Comparison of ENCODE assay signal across 8 mouse cellular contexts in the genomic region with DNA sequence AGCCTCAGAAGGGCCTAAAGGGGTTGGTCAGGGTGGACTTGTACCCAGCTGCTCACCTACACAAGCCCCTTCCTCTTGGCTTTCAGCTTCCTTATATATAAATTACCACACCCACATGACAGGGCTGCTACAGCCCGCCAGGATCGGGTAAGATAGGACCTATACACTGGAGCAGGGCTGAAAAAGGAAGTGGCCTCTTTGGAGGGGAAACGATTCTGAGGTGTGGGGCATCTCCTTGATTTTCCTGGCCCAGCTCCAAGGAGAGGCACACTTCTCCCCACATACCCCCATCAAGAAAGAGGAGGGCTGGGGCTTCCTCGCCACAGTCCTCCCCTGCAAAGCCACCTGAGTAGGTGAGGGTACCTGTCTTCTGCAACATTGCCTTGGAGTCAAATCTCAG. TPM values are rescaled to one million over a fixed set of nuclear protein-coding genes. Genes with fewer than 3 reads are reported as not detected.
DNase-seq lines count a peak whose midpoint lies in the region; ATAC-seq and TF ChIP-seq lines count a peak whose summit lies in the region.

No protein-coding gene starts in this region.

- TF ChIP-seq RAD21 in CH12.LX (IDR thresholded peaks at IDR 0.05; ENCODE audit: low read depth, low read length): no peak

- peak overlapping the region; percentile 71 to 98 (median 78) for H3K4me3 ChIP-seq in CH12.LX (replicated peaks in 1 of 3; ENCODE audit: low read depth in 2 of 3, low read length in 2 of 3, poor library complexity in 1 of 3)
- H3K4me3 ChIP-seq in heart, embryonic 15.5 days: peak overlapping the region; percentile 65
- H3K4me3 ChIP-seq in liver, postnatal 0 days (ENCODE audit: low read depth, low read length): peak overlapping the region; percentile 77

- dilution Hi-C loops in CH12.LX (cut with MboI; ENCODE audit: extremely low pct_ligation_motif_present, extremely low pct_unique_long_range_greater_than_20kb, low sequenced_read_pairs): no loop called here

- H3K9ac ChIP-seq in CH12.LX (ENCODE audit: insufficient read depth, low read depth): peak overlapping the region; percentile 89
- H3K9ac ChIP-seq in heart, embryonic 15.5 days: peak overlapping the region; percentile 62
- H3K9ac ChIP-seq in liver, postnatal 0 days (replicated peaks): peak overlapping the region; percentile 81

- H3K27ac ChIP-seq in CH12.LX (ENCODE audit: insufficient read depth, low read depth): no peak overlapping the region
- peak overlapping the region; percentile 66 for H3K27ac ChIP-seq in heart, embryonic 15.5 days
- peak overlapping the region; percentile 99 for H3K27ac ChIP-seq in liver, postnatal 0 days (ENCODE audit: low read depth)

- no peak for ATAC-seq in heart, embryonic 15.5 days (replicated peaks; ENCODE audit: insufficient number of reproducible peaks, insufficient read depth, low FRiP score, low read depth)
- no peak for ATAC-seq in liver, postnatal 0 days

- TF ChIP-seq EP300 in CH12.LX (IDR thresholded peaks at IDR 0.05; ENCODE audit: low read length): no peak
- TF ChIP-seq EP300 in liver, postnatal 0 days (IDR thresholded peaks at IDR 0.05; ENCODE audit: low read depth): no peak

- peak overlapping the region; percentile 93 for H3K4me2 ChIP-seq in CH12.LX (ENCODE audit: insufficient read depth, low read depth, poor library complexity, severe bottlenecking)
- H3K4me2 ChIP-seq in heart, embryonic 15.5 days: peak overlapping the region; percentile 74
- peak overlapping the region; percentile 76 for H3K4me2 ChIP-seq in liver, postnatal 0 days (ENCODE audit: low read depth, low read length)

- TF ChIP-seq POLR2A in CH12.LX (IDR thresholded peaks at IDR 0.05; ENCODE audit: low read depth, low read length): no peak

- peak; percentile 55 for DNase-seq in cerebellum, adult 9-11 months
- DNase-seq in cerebellum, postnatal 4 days (ENCODE audit: low spot score in 2 of 2): no peak
- no peak for DNase-seq in CH12.LX (ENCODE audit: extremely low read depth)
- no peak for DNase-seq in liver, postnatal 0 days
- DNase-seq in embryo, embryonic 10.5 days (ENCODE audit: low spot score): no peak
- no peak for DNase-seq in thymus, postnatal 25 days
- no peak for DNase-seq in kidney, adult 11 months

- peaks cover 25 to 39% of the 10 kb centered on the region in 2 experiments for H3K36me3 ChIP-seq in CH12.LX (replicated peaks in 1 of 2; ENCODE audit: control insufficient read depth in 1 of 2, insufficient read depth in 1 of 2, low read length in 1 of 2)
- H3K36me3 ChIP-seq in heart, embryonic 15.5 days: peaks cover 26% of the 10 kb centered on the region; the same call in 1 of the 2 replicates
- H3K36me3 ChIP-seq in liver, postnatal 0 days (replicated peaks; ENCODE audit: insufficient read depth, low read length): peaks cover 30% of the 10 kb centered on the region

- peaks cover 20% of the 10 kb centered on the region for H3K27me3 ChIP-seq in CH12.LX (replicated peaks)
- no peaks in the 10 kb centered on the region for H3K27me3 ChIP-seq in heart, embryonic 15.5 days
- H3K27me3 ChIP-seq in liver, postnatal 0 days (ENCODE audit: insufficient read depth, low read length): no peaks in the 10 kb centered on the region

- WGBS in heart, embryonic 15.5 days: 15% methylated on average over 4 of the region's 4 CpGs
- WGBS in liver, postnatal 0 days (ENCODE audit: insufficient replicate concordance): 12% methylated on average over 4 of the region's 4 CpGs

- H3K79me2 ChIP-seq in CH12.LX (replicated peaks; ENCODE audit: control insufficient read depth, extremely low read depth, insufficient read depth, poor library complexity, severe bottlenecking): no peaks in the 10 kb centered on the region

- no peaks in the 10 kb centered on the region for H3K9me3 ChIP-seq in CH12.LX (replicated peaks; ENCODE audit: low read length)
- no peaks in the 10 kb centered on the region for H3K9me3 ChIP-seq in heart, embryonic 15.5 days (replicated peaks)
- H3K9me3 ChIP-seq in liver, postnatal 0 days (ENCODE audit: low read length): no peaks in the 10 kb centered on the region

- TF ChIP-seq CTCF in CH12.LX (conservative IDR thresholded peaks at IDR 0.05 in 1 of 2, IDR thresholded peaks at IDR 0.05 in 1 of 2; ENCODE audit: low read depth in 2 of 2, low read length in 2 of 2): no peak
- TF ChIP-seq CTCF in liver, postnatal 0 days (IDR thresholded peaks at IDR 0.05; ENCODE audit: low read depth): no peak

- H3K4me1 ChIP-seq in CH12.LX (ENCODE audit: control insufficient read depth in 1 of 2, insufficient read depth in 2 of 2): peaks cover 4 to 9% of the 10 kb centered on the region in 2 experiments; a peak in 3 of 4 replicates
- H3K4me1 ChIP-seq in heart, embryonic 15.5 days (replicated peaks): peaks cover 35% of the 10 kb centered on the region
- peaks cover 51% of the 10 kb centered on the region for H3K4me1 ChIP-seq in liver, postnatal 0 days (ENCODE audit: insufficient read depth)

- in situ Hi-C loops in CH12.LX (cut with MboI; ENCODE audit: low pct_ligation_motif_present, low pct_unique_long_range_greater_than_20kb, low sequenced_read_pairs): no loop called here

TF ChIP-seq in CH12.LX, 34 proteins besides CTCF, POLR2A, EP300 and RAD21:
- TF ChIP-seq ELF1 (IDR thresholded peaks at IDR 0.05; ENCODE audit: low read depth, low read length): no peak
- TF ChIP-seq MYC (IDR thresholded peaks at IDR 0.05; ENCODE audit: low read depth, low read length): no peak
- no peak for TF ChIP-seq CHD2 (IDR thresholded peaks at IDR 0.05; ENCODE audit: low read length)
- no peak for TF ChIP-seq MAFK (IDR thresholded peaks at IDR 0.05; ENCODE audit: insufficient replicate concordance, low read length)

RNA-seq across cellular contexts. Expression of a gene that starts 0.8 kb away (rescaled TPM):
- total RNA-seq in CH12.LX (2012; rRNA removed) (21.1 and 28.2 TPM in 2 replicates), CH12.LX (2014; rRNA removed) (17.7 and 19.9 TPM in 2 replicates)
- polyA plus RNA-seq in CH12.LX (2012; ENCODE audit: insufficient read length, low read depth): 18.7 and 21.9 TPM in 2 replicates
- polyA plus RNA-seq in heart, embryonic 15.5 days (2015; fragmentation: Nextera tagmentation; extraction: Ambion mirVana): 39.1 and 52.3 TPM in 2 replicates
- polyA plus RNA-seq in liver, postnatal 0 days (2015; fragmentation: Nextera tagmentation; extraction: Ambion mirVana): 34.6 TPM in 2 replicates

RNA-seq across cellular contexts. Expression of a gene that starts 0.9 kb away (rescaled TPM):
- 0.08 TPM in 1 of 2 replicates, not detected in the other for total RNA-seq in CH12.LX (2012; rRNA removed)
- total RNA-seq in CH12.LX (2014; rRNA removed): not detected in 2 replicates
- polyA plus RNA-seq in CH12.LX (2012; ENCODE audit: insufficient read length, low read depth): not detected in 2 replicates
- 6.3 and 11.5 TPM in 2 replicates for polyA plus RNA-seq in heart, embryonic 15.5 days (2015; fragmentation: Nextera tagmentation; extraction: Ambion mirVana)
- polyA plus RNA-seq in liver, postnatal 0 days (2015; fragmentation: Nextera tagmentation; extraction: Ambion mirVana): 16.1 and 17.5 TPM in 2 replicates

RNA-seq across cellular contexts. Expression of a gene that starts 0.9 kb away (rescaled TPM):
- total RNA-seq in CH12.LX (2012; rRNA removed) (171 TPM in 2 replicates), CH12.LX (2014; rRNA removed) (112 and 114 TPM in 2 replicates)
- polyA plus RNA-seq in CH12.LX (2012; ENCODE audit: insufficient read length, low read depth): 122 and 138 TPM in 2 replicates
- polyA plus RNA-seq in heart, embryonic 15.5 days (2015; fragmentation: Nextera tagmentation; extraction: Ambion mirVana): 334 and 337 TPM in 2 replicates
- 145 and 151 TPM in 2 replicates for polyA plus RNA-seq in liver, postnatal 0 days (2015; fragmentation: Nextera tagmentation; extraction: Ambion mirVana)

RNA-seq across cellular contexts. Expression of a gene that starts 16.2 kb away (rescaled TPM):
- total RNA-seq in CH12.LX (2012; rRNA removed) (170 and 222 TPM in 2 replicates), CH12.LX (2014; rRNA removed) (262 and 279 TPM in 2 replicates)
- polyA plus RNA-seq in CH12.LX (2012; ENCODE audit: insufficient read length, low read depth): 87.3 and 109 TPM in 2 replicates
- 483 and 678 TPM in 2 replicates for polyA plus RNA-seq in heart, embryonic 15.5 days (2015; fragmentation: Nextera tagmentation; extraction: Ambion mirVana)
- polyA plus RNA-seq in liver, postnatal 0 days (2015; fragmentation: Nextera tagmentation; extraction: Ambion mirVana): 642 and 691 TPM in 2 replicates

RNA-seq across cellular contexts. Expression of a gene that starts 39.1 kb away (rescaled TPM):
- total RNA-seq in CH12.LX (2012; rRNA removed) (not detected in 2 replicates), CH12.LX (2014; rRNA removed) (not detected in 2 replicates)
- not detected in 2 replicates for polyA plus RNA-seq in CH12.LX (2012; ENCODE audit: insufficient read length, low read depth)
- 0.13 and 0.23 TPM in 2 replicates for polyA plus RNA-seq in heart, embryonic 15.5 days (2015; fragmentation: Nextera tagmentation; extraction: Ambion mirVana)
- polyA plus RNA-seq in liver, postnatal 0 days (2015; fragmentation: Nextera tagmentation; extraction: Ambion mirVana): 0.07 and 0.09 TPM in 2 replicates
